8 mouse cellular contexts compared by ENCODE assay signal in genomic region chr6:134036951-134037431, GRCm38 (mm10). TPM values are rescaled to one million over a fixed set of nuclear protein-coding genes. Genes with fewer than 3 reads are reported as not detected.
DNase-seq lines count a peak whose midpoint lies in the region; ATAC-seq and TF ChIP-seq lines count a peak whose summit lies in the region.

No protein-coding gene starts in this region.

- no peak for DNase-seq in kidney, postnatal 10 days
- peak; percentile 37 for DNase-seq in brain, embryonic 14.5 days (ENCODE audit: low read depth)
- no peak for DNase-seq in hindbrain, embryonic 14.5 days (ENCODE audit: low spot score)
- no peak for DNase-seq in midbrain, postnatal 0 days (ENCODE audit: low spot score)
- no peak for DNase-seq in adrenal gland, postnatal 36 days
- DNase-seq in left cerebral cortex, adult 9 months (ENCODE audit: low spot score in 2 of 2): no peak

- TF ChIP-seq POLR2A in brain, embryonic 14.5 days (IDR thresholded peaks at IDR 0.05; ENCODE audit: borderline replicate concordance, extremely low read depth, insufficient read depth, insufficient read length, poor library complexity, severe bottlenecking): no peak

- TF ChIP-seq CTCF in brain, embryonic 14.5 days (IDR thresholded peaks at IDR 0.05; ENCODE audit: borderline replicate concordance, extremely low read depth, insufficient read depth, insufficient read length): no peak
- TF ChIP-seq CTCF in midbrain, postnatal 0 days (IDR thresholded peaks at IDR 0.05): peak; percentile 31

- H3K9ac ChIP-seq in kidney, embryonic 14.5 days (ENCODE audit: low read depth, low read length): peak overlapping the region; percentile 80; the same call in 1 of the 2 replicates
- 0 out of 2 replicates have a peak overlapping the region, but pooled peaks have one; percentile 29 for H3K9ac ChIP-seq in hindbrain, embryonic 14.5 days
- no peak overlapping the region for H3K9ac ChIP-seq in midbrain, postnatal 0 days (replicated peaks; ENCODE audit: low read length, poor library complexity, severe bottlenecking)

- no peak for ATAC-seq in kidney, embryonic 14.5 days (ENCODE audit: low FRiP score, low TSS enrichment)
- ATAC-seq in hindbrain, embryonic 14.5 days (ENCODE audit: low FRiP score): no peak
- ATAC-seq in midbrain, postnatal 0 days (ENCODE audit: low FRiP score): no peak
- no peak for ATAC-seq in megakaryocyte progenitor cell, adult 5-6 weeks (replicated peaks; ENCODE audit: poor library complexity)

- peaks cover 44% of the 10 kb centered on the region for H3K4me1 ChIP-seq in kidney, embryonic 14.5 days (ENCODE audit: control insufficient read depth, insufficient read depth, low read length)
- peaks cover 29% of the 10 kb centered on the region for H3K4me1 ChIP-seq in hindbrain, embryonic 14.5 days (replicated peaks; ENCODE audit: control insufficient read depth, insufficient read depth, low read length)
- 0 out of 2 replicates have a peak, but pooled peaks cover 11% of the 10 kb centered on the region for H3K4me1 ChIP-seq in midbrain, postnatal 0 days (ENCODE audit: insufficient read depth, low read length)

- 7% methylated on average over 3 of the region's 3 CpGs for WGBS in kidney, embryonic 14.5 days
- WGBS in hindbrain, embryonic 14.5 days: 12% methylated on average over 3 of the region's 3 CpGs
- WGBS in midbrain, postnatal 0 days: 8% methylated on average over 3 of the region's 3 CpGs

- no peaks in the 10 kb centered on the region for H3K27me3 ChIP-seq in kidney, embryonic 14.5 days (ENCODE audit: control insufficient read depth, insufficient read depth, low read length)
- H3K27me3 ChIP-seq in hindbrain, embryonic 14.5 days (ENCODE audit: control insufficient read depth, insufficient read depth, low read length): no peaks in the 10 kb centered on the region
- no peaks in the 10 kb centered on the region for H3K27me3 ChIP-seq in midbrain, postnatal 0 days (ENCODE audit: insufficient read depth, low read length)

- peak overlapping the region; percentile 43 for H3K4me3 ChIP-seq in kidney, embryonic 14.5 days (ENCODE audit: low read length)
- H3K4me3 ChIP-seq in hindbrain, embryonic 14.5 days (replicated peaks; ENCODE audit: low read length): peak overlapping the region; percentile 69
- H3K4me3 ChIP-seq in midbrain, postnatal 0 days (ENCODE audit: low read depth, low read length): peak overlapping the region; percentile 90; the same call in 1 of the 2 replicates

- peak overlapping the region; percentile 39 for H3K4me2 ChIP-seq in kidney, embryonic 14.5 days (replicated peaks; ENCODE audit: low read depth, low read length)
- H3K4me2 ChIP-seq in hindbrain, embryonic 14.5 days (replicated peaks): peak overlapping the region; percentile 63
- peak overlapping the region; percentile 86 for H3K4me2 ChIP-seq in midbrain, postnatal 0 days (ENCODE audit: low read depth, low read length, poor library complexity, severe bottlenecking)

- H3K27ac ChIP-seq in kidney, embryonic 14.5 days (ENCODE audit: low read depth, low read length): no peak overlapping the region
- no peak overlapping the region for H3K27ac ChIP-seq in hindbrain, embryonic 14.5 days
- no peak overlapping the region for H3K27ac ChIP-seq in midbrain, postnatal 0 days (ENCODE audit: low read depth, low read length)

- no peaks in the 10 kb centered on the region for H3K9me3 ChIP-seq in kidney, embryonic 14.5 days (ENCODE audit: control insufficient read depth, low read length)
- H3K9me3 ChIP-seq in hindbrain, embryonic 14.5 days (ENCODE audit: control insufficient read depth, low read length): no peaks in the 10 kb centered on the region
- no peaks in the 10 kb centered on the region for H3K9me3 ChIP-seq in midbrain, postnatal 0 days (ENCODE audit: low read length)

- no peaks in the 10 kb centered on the region for H3K36me3 ChIP-seq in kidney, embryonic 14.5 days (ENCODE audit: control insufficient read depth, insufficient read depth, low read length)
- no peaks in the 10 kb centered on the region for H3K36me3 ChIP-seq in hindbrain, embryonic 14.5 days (replicated peaks; ENCODE audit: control insufficient read depth, insufficient read depth)
- H3K36me3 ChIP-seq in midbrain, postnatal 0 days (ENCODE audit: insufficient read depth, low read length): no peaks in the 10 kb centered on the region

RNA-seq across cellular contexts. Expression of gene Etv6, which starts 1.5 kb away (rescaled TPM):
- 11.4 and 18.1 TPM in 2 replicates for polyA plus RNA-seq in kidney, embryonic 14.5 days (2014; fragmentation: Nextera tagmentation; extraction: Ambion mirVana)
- polyA plus RNA-seq in brain, embryonic 14.5 days (2012; rRNA removed): 10.8 and 13.5 TPM in 2 replicates
- 6.1 and 6.8 TPM in 2 replicates for polyA plus RNA-seq in hindbrain, embryonic 14.5 days (2014; fragmentation: Nextera tagmentation; extraction: Ambion mirVana)
- total RNA-seq in midbrain, postnatal 0 days (2014; rRNA removed): 7.2 and 9.3 TPM in 2 replicates
- 2.0 and 2.9 TPM in 2 replicates for polyA plus RNA-seq in midbrain, postnatal 0 days (2015; fragmentation: Nextera tagmentation; extraction: Ambion mirVana)
- 124 TPM in 2 replicates for total RNA-seq in megakaryocyte progenitor cell, adult 5-6 weeks (2015)
- 67.1 and 76.4 TPM in 2 replicates for total RNA-seq in megakaryocyte progenitor cell, adult 5-6 weeks (2017)
- total RNA-seq in adrenal gland, postnatal 36 days (2021): 10 to 100 TPM; 51.3 to 57.6 TPM
